Mouse (Mus musculus): ENCODE measurements at regions not wholly inside any gene's neighbourhood (a gene's known extent, or its start where the extent isn't known, plus 50 kb on each side); places are given as distances from the start of the nearest gene placed in this dataset.

- Histone ChIP-seq H3K9ac (no peak overlapping the region), H3K27me3 (peaks cover 2% of the 10 kb centered on the region; the same call in 1 of the 2 replicates), H3K36me3 (no peaks in the 10 kb centered on the region), H3K4me1 (replicated peaks) (no peaks in the 10 kb centered on the region), H3K27ac (replicated peaks) (no peak overlapping the region), H3K4me2 (no peak overlapping the region), H3K4me3 (no peak overlapping the region), H3K9me3 (no peaks in the 10 kb centered on the region)
- 77% methylated on average over 6 of the region's 6 CpGs for WGBS
- ATAC-seq (ENCODE audit: low FRiP score, low read depth): no peak
Measured at GRCm38 (mm10) chr6:99857411-99857810, 131.2 kb upstream of the Prok2 start.

GRCm38 (mm10) chr6:99853716-99854115, 127.5 kb upstream of the Prok2 start:
- ATAC-seq (ENCODE audit: low FRiP score, low read depth): 0 out of 2 replicates have a peak, but pooled peaks have one; percentile 30
- WGBS: 36% methylated on average over 3 of the region's 3 CpGs
- H3K4me2 ChIP-seq: no peak overlapping the region

GRCm38 (mm10) chr6:99850706-99851105, 124.5 kb upstream of the Prok2 start:
- 86% methylated on average over 1 of the region's 1 CpGs for WGBS
- H3K27ac ChIP-seq (replicated peaks): no peak overlapping the region
- no peak for ATAC-seq (ENCODE audit: low FRiP score, low read depth)

More at GRCm38 (mm10) chr6:99853716-99854115, 127.5 kb upstream of the Prok2 start:
- peaks cover 7% of the 10 kb centered on the region for H3K27me3 ChIP-seq
- H3K9me3 ChIP-seq: no peaks in the 10 kb centered on the region
- H3K9ac ChIP-seq: no peak overlapping the region
- H3K36me3 ChIP-seq: no peaks in the 10 kb centered on the region
- H3K4me1 ChIP-seq (replicated peaks): no peaks in the 10 kb centered on the region
- no peak overlapping the region for H3K27ac ChIP-seq (replicated peaks)
- H3K4me3 ChIP-seq: no peak overlapping the region

GRCm38 (mm10) chr6:99845508-99845846, 119.3 kb upstream of the Prok2 start:
- no peak overlapping the region for H3K9ac ChIP-seq
- H3K9me3 ChIP-seq: no peaks in the 10 kb centered on the region
- no peak overlapping the region for H3K27ac ChIP-seq (replicated peaks)
- H3K4me2 ChIP-seq: no peak overlapping the region
- WGBS: 15% methylated on average over 4 of the region's 4 CpGs
- no peaks in the 10 kb centered on the region for H3K36me3 ChIP-seq
- H3K27me3 ChIP-seq: peaks cover 5% of the 10 kb centered on the region; the same call in 1 of the 2 replicates
- no peak overlapping the region for H3K4me3 ChIP-seq
- ATAC-seq (ENCODE audit: low FRiP score, low read depth): no peak
- 0 out of 2 replicates have a peak, but pooled peaks cover 9% of the 10 kb centered on the region for H3K4me1 ChIP-seq (replicated peaks)

More at GRCm38 (mm10) chr6:99850706-99851105, 124.5 kb upstream of the Prok2 start:
- Histone ChIP-seq H3K4me1 (replicated peaks) (no peaks in the 10 kb centered on the region), H3K4me3 (no peak overlapping the region), H3K27me3 (peaks cover 7% of the 10 kb centered on the region; the same call in 1 of the 2 replicates), H3K4me2 (no peak overlapping the region), H3K36me3 (no peaks in the 10 kb centered on the region), H3K9me3 (no peaks in the 10 kb centered on the region), H3K9ac (no peak overlapping the region)

- no peaks in the 10 kb centered on the region for H3K36me3 ChIP-seq
- no peak overlapping the region for H3K9ac ChIP-seq
- H3K27me3 ChIP-seq: peaks cover 2% of the 10 kb centered on the region; the same call in 1 of the 2 replicates
- H3K9me3 ChIP-seq: no peaks in the 10 kb centered on the region
- H3K27ac ChIP-seq (replicated peaks): no peak overlapping the region
- H3K4me3 ChIP-seq: no peak overlapping the region
- 0 out of 2 replicates have a peak, but pooled peaks cover 9% of the 10 kb centered on the region for H3K4me1 ChIP-seq (replicated peaks)
- WGBS: 13% methylated on average over 4 of the region's 4 CpGs
- H3K4me2 ChIP-seq: no peak overlapping the region
- 0 out of 2 replicates have a peak, but pooled peaks have one; percentile 38 for ATAC-seq (ENCODE audit: low FRiP score, low read depth)
Measured at GRCm38 (mm10) chr6:99844775-99845507, 118.7 kb upstream of the Prok2 start.

GRCm38 (mm10) chr6:99843507-99843906, 117.3 kb upstream of the Prok2 start:
- no peak overlapping the region for H3K9ac ChIP-seq
- no peak overlapping the region for H3K27ac ChIP-seq (replicated peaks)
- H3K4me1 ChIP-seq (replicated peaks): 0 out of 2 replicates have a peak, but pooled peaks cover 9% of the 10 kb centered on the region
- H3K27me3 ChIP-seq: no peaks in the 10 kb centered on the region
- H3K9me3 ChIP-seq: no peaks in the 10 kb centered on the region
- WGBS: 47% methylated on average over 3 of the region's 3 CpGs
- H3K36me3 ChIP-seq: no peaks in the 10 kb centered on the region
- ATAC-seq (ENCODE audit: low FRiP score, low read depth): peak; percentile 45; the same call in 1 of the 2 replicates
- H3K4me3 ChIP-seq: no peak overlapping the region
- no peak overlapping the region for H3K4me2 ChIP-seq

GRCm38 (mm10) chr6:99842723-99843122, 116.5 kb upstream of the Prok2 start:
- ATAC-seq (ENCODE audit: low FRiP score, low read depth): no peak
- H3K9ac ChIP-seq: no peak overlapping the region
- no peak overlapping the region for H3K27ac ChIP-seq (replicated peaks)
- H3K4me3 ChIP-seq: no peak overlapping the region
- no peaks in the 10 kb centered on the region for H3K9me3 ChIP-seq
- H3K27me3 ChIP-seq: no peaks in the 10 kb centered on the region
- H3K4me2 ChIP-seq: no peak overlapping the region
- H3K36me3 ChIP-seq: no peaks in the 10 kb centered on the region
- 0 out of 2 replicates have a peak, but pooled peaks cover 9% of the 10 kb centered on the region for H3K4me1 ChIP-seq (replicated peaks)

GRCm38 (mm10) chr6:99840823-99841222, 114.6 kb upstream of the Prok2 start:
- no peak overlapping the region for H3K27ac ChIP-seq (replicated peaks)
- H3K9me3 ChIP-seq: no peaks in the 10 kb centered on the region
- 0 out of 2 replicates have a peak, but pooled peaks cover 9% of the 10 kb centered on the region for H3K4me1 ChIP-seq (replicated peaks)
- no peaks in the 10 kb centered on the region for H3K27me3 ChIP-seq
- H3K9ac ChIP-seq: no peak overlapping the region
- 95% methylated on average over 6 of the region's 6 CpGs for WGBS
- no peak overlapping the region for H3K4me2 ChIP-seq
- no peak overlapping the region for H3K4me3 ChIP-seq
- no peak for ATAC-seq (ENCODE audit: low FRiP score, low read depth)
- no peaks in the 10 kb centered on the region for H3K36me3 ChIP-seq

GRCm38 (mm10) chr6:99833323-99833722, 107.1 kb upstream of the Prok2 start:
- Histone ChIP-seq H3K4me1 (replicated peaks) (peaks cover 4% of the 10 kb centered on the region), H3K9ac (no peak overlapping the region), H3K9me3 (no peaks in the 10 kb centered on the region), H3K4me2 (no peak overlapping the region), H3K27ac (replicated peaks) (no peak overlapping the region), H3K4me3 (no peak overlapping the region), H3K27me3 (no peaks in the 10 kb centered on the region), H3K36me3 (no peaks in the 10 kb centered on the region)
- WGBS: 23% methylated on average over 3 of the region's 3 CpGs
- ATAC-seq (ENCODE audit: low FRiP score, low read depth): peak; percentile 80; the same call in 1 of the 2 replicates

- Histone ChIP-seq H3K4me2 (no peak overlapping the region), H3K9me3 (no peaks in the 10 kb centered on the region), H3K36me3 (no peaks in the 10 kb centered on the region), H3K4me1 (replicated peaks) (peaks cover 14% of the 10 kb centered on the region), H3K27me3 (no peaks in the 10 kb centered on the region), H3K9ac (no peak overlapping the region), H3K4me3 (no peak overlapping the region), H3K27ac (replicated peaks) (no peak overlapping the region)
- WGBS: 94% methylated on average over 5 of the region's 5 CpGs
- no peak for ATAC-seq (ENCODE audit: low FRiP score, low read depth)
Measured at GRCm38 (mm10) chr6:99827625-99828024, 101.4 kb upstream of the Prok2 start.

GRCm38 (mm10) chr6:99824808-99825207, 98.6 kb upstream of the Prok2 start:
- ATAC-seq (ENCODE audit: low FRiP score, low read depth): peak; percentile 68
- Histone ChIP-seq H3K9ac (no peak overlapping the region), H3K9me3 (no peaks in the 10 kb centered on the region), H3K36me3 (no peaks in the 10 kb centered on the region), H3K4me2 (no peak overlapping the region), H3K27me3 (0 out of 2 replicates have a peak, but pooled peaks cover 3% of the 10 kb centered on the region), H3K4me3 (no peak overlapping the region), H3K27ac (replicated peaks) (no peak overlapping the region), H3K4me1 (replicated peaks) (peaks cover 14% of the 10 kb centered on the region)
- WGBS: 25% methylated on average over 6 of the region's 6 CpGs

GRCm38 (mm10) chr6:99822471-99822870, 96.3 kb upstream of the Prok2 start:
- Histone ChIP-seq H3K36me3 (no peaks in the 10 kb centered on the region), H3K4me2 (no peak overlapping the region), H3K9me3 (no peaks in the 10 kb centered on the region), H3K27ac (replicated peaks) (no peak overlapping the region), H3K27me3 (0 out of 2 replicates have a peak, but pooled peaks cover 3% of the 10 kb centered on the region), H3K4me1 (replicated peaks) (peaks cover 21% of the 10 kb centered on the region), H3K4me3 (no peak overlapping the region), H3K9ac (no peak overlapping the region)
- no peak for ATAC-seq (ENCODE audit: low FRiP score, low read depth)
- WGBS: 79% methylated on average over 2 of the region's 2 CpGs
